Mouse (Mus musculus): ENCODE results near the gene Wnt9b.
"Not testable (repeated sequence)": the region's sequence is repeated elsewhere in the genome, so short reads cannot be mapped to it uniquely, and the experiment has no call there.

Gene Wnt9b

DNA sequence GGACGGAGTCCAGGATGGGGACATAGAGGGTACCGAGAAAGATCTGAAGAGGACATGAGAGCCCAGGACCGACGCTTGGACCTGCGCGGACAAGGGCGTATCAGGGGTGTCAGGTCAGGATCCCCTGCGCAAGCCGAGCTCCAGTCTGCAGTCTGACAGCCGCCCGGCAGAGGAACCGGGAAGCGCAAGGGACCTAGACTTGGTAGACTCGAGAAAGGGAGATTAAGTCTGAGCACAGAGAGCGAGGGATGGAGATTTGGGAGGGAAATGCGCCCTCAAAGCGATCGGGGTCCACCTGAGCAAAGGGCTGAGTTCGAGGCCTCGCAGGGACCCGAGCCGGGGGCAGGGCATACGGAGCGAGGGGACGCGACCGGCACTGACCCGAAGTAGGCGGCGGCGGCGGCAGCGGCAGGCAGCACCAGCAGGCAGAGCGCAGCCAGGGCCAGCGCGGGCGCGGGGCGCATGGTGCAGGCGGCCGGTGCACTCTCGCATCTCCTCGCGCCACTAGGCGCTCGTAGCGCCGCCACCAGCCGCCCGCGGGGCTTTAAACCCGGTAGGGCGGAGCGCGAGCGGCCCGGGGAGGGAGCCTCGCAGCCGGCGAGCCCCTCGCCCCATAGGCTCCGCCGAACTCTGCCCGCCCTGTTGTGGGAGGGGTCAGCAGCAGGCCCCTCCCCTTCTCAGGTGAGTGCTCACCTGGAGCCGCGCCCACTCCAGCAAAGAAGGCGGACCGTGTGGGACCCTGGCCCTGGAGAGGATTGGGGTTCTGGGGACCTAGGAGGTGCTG lies at the start of gene Wnt9b:
Wnt9b (minus strand) TSS at position 516 of the 784 bp plus-strand sequence.
- DNase-seq, result peak; percentile 78

DNA sequence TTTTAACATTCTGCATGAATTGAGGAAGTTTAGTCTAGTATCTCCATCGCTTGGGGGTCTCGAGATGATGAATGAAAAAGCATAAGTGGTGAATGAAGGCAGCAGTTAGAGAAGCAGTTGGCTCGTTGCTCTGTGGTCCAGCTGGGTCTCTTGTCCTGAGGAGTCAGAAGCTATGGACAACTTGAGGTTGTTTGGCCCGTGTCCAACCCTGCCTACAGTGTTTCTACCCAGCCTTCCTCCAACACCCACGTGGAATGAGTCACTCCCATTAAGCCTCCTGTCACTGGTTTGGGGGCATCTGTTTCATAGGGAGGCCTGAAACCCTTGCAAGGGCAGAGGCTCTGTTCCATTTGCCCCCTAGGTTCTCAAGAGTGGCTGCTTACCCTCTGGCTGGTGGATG lies 40.3 kb upstream of the Wnt9b start:
- no peak for DNase-seq

DNA sequence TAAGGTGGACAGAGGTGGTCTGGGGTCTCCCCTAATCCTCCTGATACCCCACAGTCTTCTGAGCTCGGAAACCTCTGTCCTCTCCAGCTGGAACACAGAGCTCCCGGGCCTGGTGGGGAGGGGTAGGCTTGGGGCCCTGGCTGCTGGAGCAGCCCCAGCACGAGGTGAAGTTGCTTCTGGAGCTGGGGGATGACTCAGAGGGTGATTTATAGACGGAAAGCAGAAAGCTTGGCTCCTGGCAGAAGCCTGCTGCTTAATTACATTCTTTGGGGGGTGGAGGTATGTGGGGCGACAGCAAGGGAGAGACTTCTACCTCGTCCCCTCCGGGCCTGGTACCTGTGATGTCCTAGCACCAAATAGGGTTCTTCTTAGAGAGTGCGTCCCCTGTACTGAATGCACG lies 30.5 kb upstream of the Wnt9b start:
- DNase-seq, result no peak

DNA sequence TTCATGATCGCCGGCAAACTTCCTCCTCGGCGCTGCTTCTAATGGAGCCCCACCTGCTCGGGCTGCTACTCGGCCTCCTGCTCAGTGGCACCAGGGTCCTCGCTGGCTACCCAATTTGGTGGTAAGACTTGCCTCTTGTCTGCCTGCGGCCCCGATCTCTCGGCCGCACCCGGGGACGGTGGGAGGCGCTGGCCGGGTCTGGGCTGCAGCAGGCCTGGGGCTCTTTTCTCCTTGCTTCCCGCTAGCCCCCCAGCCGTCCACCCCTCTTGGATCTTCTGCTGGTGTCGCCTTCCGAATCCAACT lies 24.6 kb upstream of the Wnt9b start:
- no peak for DNase-seq

DNA sequence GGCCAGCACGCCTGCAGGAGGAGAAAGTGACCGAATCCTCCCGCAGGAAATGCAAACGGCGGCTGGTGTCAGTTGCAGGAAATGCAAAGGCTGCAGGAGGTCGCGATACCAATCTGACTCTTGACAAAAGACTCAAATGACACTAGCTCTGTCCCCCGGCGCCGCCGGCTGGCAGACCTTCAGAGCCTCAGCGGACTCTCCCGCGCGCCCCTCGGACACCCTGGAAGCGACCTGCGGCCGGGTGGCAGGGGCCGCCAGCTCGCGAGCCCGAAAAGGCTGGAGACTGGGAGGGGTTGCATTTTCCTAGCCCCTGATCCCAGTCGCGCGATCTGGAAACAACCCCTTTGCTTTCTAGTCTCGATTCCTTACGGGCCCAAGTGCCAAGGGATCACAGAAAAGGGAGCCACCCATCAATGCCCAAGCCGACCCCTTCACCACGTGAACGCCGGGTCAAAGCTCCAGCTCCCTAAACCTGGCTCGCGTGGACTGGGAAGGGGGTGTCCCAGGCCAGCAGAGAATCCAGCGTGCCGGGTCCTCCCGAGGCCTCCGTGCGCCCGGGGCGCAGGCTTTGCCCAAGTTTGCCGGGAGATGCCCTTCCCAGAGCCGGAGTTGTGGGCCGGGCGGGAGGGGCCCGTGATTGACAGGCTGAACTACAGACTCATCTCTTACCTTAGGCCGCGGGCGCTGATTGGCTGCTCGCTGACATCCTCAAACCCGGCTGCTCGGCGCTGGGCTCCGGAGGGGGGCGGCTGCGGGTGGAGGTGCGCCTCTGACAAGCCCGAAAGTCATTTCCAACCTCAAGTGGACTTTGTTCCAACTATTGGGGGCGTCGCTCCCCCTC lies 24.0 kb upstream of the Wnt9b start, which contains the start of gene Wnt3:
Wnt3 (plus strand) TSS at position 764 of the 841 bp plus-strand sequence.
- DNase-seq, result no peak

DNA sequence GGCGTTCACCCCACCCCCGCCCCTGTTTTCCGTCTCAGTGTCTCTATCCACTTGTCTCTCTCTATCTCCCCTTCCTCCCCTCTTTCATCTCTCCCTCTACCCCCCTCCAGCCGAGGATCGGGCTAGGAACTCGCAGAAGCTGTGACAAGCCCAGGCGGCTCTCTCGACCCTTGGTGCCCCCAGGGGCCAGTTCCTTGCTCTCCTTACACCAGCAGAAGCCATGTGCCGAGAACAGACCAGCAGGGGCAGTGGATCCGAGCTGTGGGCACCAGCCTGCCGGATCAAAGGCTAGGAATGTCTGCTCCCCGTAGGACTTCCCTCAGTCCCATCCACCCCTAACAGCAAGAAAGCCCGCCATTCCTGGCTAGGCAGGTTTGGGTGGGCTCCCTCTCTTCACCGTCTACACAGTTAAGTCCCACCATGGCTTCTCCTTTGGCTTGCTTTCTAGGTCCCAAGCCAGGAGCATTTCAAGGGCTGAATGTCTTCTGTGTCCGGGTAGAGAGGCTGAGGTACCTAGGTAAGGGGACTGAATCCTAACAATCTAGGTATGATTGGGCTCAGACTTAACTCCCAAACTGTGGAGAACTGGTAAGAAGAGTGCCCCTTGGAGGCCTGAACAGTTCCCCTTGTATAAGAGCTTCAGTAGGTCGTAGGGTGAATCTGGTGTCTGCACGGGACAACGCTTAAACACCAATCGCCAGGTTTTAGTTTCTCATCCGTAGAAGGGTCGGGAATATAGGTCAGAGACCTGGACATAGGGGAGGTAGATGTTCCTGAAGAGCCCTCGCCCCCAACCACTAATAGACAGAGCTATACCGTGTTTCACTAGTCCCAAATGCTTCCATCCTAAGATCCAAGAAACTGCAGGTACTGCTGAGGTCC lies 23.1 kb upstream of the Wnt9b start:
- DNase-seq, result no peak

DNA sequence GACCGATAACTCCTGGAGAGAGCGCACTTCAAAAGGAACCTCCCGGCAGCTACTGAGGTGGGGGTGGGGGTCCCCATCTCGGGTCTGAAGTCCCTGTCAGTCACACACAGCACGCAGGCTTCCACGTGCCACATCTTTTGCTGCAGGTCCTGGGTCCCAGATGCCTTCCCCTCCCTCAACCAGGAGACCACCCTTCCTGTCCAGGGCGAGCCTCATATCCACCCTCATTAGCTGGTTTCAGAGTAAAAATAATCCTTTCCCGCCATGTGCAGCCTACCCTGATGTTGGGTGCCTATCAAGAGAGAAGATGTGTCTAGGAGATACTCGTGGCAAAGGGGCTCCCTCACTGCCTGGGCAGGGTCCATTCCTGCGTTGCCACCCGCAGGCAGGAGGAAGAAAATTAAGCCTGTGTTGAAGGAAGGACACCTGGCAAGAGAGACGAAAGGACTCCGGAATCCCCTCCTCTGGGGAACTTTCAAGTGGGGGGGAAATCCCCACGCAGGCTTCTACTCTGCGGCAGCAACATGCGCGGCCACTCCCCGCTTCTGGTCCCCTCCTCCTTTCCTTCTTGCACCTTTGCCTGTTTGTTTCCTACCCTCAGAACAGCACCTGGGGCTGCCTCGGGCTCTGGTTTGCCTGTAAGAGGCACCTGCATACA lies 21.7 kb upstream of the Wnt9b start:
- no peak for DNase-seq

DNA sequence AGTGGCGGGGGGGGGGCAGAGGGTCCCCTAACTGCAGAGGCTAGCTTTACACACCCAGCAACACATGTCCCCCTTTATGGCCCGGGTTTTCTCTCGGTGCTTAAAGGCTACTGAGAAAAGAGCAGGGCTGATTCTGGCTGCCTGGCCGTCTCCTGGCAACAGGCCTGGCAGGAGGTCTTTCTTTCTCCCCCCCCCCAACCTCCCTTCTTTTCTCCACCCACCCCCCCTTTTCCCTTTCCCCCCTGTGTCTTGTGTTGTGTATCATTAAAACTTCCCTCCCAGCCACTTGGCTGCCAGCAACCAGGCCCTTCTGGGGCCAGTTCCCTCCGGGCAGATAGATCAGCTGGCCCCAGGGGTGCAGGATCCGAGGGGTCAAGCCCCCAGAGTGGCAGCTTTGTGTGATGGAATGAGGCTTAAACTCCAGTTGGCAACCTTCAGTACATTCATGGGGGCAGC lies 16.0 kb upstream of the Wnt9b start:
- no peak for DNase-seq

DNA sequence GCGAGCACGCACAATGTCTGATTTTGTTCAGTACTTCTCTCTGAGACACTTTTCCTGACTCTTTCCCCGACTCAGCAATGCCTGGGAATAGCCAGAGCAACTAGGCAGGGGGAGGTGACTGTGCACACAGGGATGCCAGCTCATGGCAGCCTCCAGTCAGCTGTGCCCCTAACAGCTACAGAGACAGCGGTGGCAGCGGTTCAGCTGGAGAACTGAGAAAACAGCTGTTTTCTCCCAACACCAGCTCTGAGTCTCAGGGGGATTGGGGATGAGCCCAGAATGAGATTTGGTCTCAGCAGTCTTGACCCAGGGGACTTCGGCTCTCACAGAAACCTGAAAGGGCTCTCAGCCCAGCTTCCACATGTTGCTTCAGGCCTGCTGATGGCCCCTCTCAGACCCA lies 15.0 kb upstream of the Wnt9b start:
- no peak for DNase-seq

DNA sequence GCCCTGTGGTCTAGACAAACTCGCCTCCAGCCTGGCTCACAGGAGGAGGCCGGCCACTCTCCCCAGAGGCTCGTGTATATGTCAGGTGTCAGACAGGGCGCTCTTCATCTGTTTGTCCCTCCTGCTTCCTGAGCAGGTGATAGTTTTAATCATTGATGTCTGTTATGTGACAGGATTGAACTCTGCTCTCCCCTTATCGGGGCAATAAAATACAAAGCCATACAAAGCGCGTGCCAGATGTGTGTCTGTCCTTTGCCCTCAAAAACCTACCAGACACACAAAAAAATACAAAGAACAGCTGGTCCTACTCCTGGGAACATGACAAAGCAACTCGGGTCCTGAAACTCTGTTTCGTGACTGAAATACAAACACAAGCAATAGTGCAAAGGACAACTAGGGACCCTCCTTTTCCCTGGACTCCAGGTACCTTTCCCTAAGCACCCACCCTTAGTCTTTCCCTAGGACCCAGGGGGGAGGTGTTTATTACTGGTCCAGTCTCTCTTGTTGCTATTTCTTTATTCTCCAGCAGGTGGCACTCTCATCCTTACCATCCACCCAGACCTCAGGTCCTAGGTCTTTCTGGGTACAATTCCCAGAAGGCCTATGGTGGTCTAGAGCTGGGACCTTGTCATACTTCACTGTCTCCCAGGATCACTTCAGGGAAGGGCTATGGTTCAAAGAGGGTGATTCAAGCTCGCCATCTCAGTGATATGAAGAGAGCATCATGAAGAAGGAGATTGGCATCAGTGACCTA lies 14.0 kb upstream of the Wnt9b start:
- peak; percentile 67 for DNase-seq

DNA sequence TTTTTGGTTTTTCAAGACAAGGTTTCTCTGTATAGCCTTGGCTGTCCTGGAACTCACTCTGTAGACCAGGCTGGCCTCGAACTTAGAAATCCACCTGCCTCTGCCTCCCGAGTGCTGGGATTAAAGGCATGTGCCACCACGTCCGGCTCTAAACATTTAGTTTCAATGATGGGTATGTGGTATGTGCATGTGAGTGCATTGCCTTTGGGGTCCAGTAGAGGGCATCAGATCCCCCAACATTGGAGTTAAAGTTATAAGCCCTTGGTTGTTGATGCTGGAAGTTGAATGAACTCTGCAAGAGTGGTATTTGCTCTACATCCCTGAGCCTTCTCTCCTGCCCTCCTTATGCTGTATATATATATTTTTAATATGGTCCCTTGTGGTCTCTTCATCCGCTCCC lies 11.3 kb upstream of the Wnt9b start:
- not testable (repeated sequence) for DNase-seq

DNA sequence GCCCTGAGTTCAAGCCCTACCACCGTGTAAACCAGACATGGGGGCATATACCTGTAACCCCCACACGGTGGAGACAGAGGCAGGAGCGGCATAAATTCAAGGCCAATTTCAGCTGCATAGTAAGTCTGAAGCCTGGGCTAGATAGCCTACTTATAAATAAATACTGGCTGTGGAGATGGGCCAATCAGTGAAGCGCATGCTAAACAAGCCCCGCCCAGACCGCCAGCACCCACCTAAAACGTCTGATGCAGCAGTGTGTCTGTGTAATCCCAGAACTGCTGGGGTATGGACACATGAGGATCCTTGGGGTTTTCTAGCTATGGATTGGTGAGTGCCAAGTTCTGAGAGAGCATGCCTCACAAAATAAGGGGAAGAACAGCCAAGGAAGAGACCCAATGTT lies 10.5 kb upstream of the Wnt9b start:
- no peak for DNase-seq

DNA sequence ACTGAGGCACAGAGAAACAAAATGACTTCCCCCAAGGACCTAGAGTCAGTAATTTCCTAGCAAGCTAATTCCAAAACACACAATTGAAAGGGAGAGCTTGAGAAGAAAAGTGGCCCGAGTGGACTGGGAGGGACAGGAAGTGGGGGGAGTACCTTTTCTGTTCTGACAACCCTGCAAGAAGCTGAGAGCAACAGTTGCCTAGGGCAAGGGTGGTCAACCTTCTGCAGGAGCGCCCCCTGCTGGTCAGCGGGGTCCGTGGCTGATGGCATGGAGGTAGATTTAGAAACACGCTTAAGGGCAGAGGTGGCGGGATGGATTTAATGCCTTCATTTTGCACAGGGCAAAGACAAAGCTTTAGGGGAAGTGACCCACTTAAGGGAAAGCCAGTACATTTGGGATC lies 9.1 kb upstream of the Wnt9b start:
- DNase-seq, result peak; percentile 85

DNA sequence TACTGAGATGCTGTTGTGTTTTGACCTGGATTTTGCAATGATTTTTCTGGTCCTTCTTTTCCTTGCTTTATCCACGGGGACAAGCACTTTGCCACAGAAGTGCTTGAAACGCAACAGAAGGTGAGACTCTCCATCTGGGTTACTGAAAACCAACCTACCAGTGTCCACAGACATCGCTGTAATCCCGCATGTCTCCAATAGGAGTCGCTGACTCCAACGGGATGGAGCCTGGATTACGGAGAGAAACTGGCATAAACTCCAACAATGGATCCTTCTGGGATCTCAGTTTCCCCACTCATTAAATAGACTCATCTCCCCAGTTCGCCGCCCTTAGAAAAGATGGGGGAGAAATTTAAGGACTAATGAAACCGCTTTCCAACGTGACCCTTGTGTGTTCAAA lies 8.4 kb upstream of the Wnt9b start:
- DNase-seq, result no peak

DNA sequence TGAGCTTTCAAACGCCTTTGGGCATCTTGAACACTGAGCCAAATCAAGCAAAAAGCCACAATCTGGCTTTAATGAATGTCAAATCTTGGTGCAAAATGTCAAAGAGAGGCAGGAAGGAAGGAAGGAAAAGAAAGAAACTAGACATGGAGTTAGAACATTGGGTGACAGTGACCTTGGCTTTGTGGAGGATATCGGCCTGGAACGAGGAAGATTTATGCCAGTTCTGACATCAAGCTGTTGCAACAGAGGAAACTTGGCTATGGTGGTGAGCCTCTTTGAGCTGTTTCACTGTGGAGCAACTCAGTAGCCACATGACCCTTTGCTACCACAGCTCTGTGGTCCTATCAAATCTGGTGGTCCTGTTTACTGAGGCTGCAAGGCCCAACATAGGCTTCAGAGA lies 991 bp upstream of the Wnt9b start:
- DNase-seq, result peak; percentile 62

DNA sequence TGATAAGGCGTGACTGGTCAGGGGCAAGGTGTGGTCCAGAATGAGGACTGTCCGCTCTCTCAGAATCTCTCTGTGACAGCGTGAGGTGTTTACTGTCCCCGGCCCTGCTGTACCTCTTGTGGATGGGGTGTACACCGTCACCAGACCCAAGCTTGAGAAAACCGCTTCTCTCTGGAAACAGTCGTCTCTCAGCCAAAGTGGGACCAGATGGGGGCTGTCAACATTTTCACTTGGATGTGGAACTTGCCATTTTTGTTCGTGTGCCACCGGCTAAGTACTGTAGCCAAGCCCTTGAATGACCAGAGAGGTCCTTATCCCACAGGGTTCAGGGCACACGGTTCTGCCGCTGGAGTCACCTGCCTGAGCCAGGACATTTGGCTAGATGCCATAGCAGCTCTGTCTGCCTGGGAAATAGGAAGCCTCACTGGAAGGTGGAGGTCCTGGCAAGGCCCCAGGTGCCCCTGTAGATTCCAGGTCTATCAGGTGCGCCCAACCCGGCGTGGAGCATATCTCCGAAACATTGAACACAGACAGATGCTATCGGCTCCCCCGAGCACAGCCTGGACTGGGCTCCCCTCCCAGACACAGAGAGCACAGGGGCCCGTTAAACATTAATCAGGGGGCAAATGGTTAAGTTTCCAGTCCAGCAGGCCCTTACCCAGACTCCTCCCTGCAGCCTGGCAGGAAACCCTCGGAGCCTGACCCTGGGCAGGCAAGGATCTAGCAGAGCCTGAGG lies 14.4 kb downstream of the Wnt9b start:
- DNase-seq, result peak; percentile 88

DNA sequence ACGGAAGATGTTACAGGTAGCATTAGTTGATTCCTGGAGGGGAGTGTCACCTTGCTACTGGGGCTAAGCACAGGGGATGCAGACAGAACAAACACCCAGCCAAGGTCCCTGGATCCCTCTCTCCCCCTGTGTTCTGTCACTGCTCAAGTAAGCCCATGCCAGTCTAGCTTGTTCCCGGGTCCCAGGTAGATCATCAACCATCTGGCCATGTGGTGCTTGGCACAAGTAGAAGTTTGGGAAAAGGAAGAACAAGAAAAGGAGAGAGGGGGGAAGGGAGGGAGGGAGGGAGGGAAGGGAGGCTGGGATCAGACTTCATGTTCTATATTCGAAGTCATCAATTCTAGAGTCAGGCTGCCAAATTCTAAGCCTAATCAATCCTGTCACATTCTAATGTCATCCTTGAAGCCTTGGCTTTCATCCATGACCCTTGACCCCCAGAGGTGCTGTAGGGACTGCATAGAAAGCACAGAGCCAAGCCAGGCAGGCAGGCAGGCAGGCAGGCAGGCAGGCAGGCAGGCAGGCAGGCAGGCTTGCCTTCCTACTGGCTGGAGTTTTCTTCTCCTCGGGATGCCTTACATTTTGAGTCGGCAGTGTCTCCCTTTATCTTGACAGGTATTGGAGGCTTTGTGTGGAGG lies 15.1 kb downstream of the Wnt9b start:
- peak; percentile 66 for DNase-seq

DNA sequence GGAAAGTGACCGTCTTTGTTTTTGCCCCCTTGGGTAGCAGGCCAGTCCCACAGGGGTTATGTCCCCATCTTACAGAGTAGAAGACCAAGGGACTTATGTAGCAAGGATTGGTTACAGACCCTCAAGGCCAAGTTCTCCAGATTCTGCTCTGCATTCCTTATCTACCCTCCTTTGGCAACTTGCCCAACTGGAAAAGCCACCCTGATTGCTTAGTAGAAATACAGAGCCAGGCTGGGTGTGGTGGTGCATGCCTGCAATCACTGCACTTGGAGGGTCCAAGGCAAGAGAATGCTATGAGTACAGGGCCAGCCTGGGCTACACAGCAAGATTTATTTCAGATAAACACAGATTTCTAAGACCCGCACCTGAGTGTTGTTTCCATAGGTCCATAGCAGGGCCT lies 15.7 kb downstream of the Wnt9b start:
- peak; percentile 30 for DNase-seq

DNA sequence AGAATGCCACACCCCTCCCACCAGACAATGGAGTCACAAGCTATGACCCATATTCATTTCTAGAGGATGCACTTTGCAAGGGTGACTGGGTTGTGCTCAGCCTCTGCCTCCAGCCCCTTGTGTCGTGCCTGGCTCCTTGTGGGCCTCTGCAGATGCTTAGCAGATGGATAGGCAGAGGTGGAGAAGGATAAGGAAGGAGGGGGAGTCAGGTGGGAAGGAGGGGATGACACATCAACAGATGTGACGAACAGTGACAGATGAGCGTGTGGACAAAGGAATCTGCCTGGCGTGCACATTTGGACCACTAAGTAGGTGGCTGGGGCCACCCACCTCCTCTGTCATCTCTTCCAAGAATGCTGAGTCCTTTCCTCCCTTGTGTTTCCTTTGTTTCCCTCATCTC lies 16.6 kb downstream of the Wnt9b start:
- DNase-seq, result no peak

DNA sequence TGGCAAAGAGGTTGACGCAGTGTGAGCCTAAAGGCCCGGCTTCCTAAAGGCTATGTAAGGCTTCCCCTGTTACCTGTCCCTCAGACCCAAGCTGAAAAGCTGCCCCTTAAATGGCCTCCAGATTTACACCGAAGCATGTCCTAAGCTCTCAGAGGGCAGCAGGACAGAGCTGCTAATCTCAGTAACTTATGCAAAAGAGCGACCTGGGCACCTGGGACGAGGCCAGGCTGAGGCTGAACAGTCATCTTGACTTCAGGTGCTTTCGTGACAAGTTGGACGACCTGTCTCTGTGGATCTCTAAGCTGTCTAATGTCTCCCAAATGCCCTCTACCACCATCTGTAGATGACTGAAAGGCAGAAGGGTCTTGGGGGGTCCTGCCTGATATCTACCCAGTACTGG lies 17.3 kb downstream of the Wnt9b start:
- DNase-seq, result peak; percentile 35

DNA sequence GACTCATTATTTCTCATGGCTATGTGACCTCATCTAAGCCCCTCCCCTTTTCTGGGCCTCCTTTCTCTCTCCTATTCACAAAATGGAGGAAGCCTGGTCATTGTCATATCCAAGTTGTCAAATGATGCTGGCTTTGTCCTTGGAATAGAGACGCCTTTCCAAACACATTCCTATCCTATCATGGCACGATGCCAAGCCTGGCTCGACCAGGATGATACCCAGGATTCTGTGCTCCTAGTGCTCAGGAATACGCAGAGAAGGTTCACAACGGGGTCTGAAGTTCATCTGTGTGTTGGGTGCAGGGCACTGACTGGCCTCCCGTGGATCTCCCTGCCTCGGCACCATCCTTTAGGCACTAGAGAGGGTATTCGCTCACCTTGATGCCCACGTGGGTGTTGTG lies 18.0 kb downstream of the Wnt9b start:
- DNase-seq, result no peak

All from kidney, postnatal 14 days (tissue).